In the genomic region with DNA sequence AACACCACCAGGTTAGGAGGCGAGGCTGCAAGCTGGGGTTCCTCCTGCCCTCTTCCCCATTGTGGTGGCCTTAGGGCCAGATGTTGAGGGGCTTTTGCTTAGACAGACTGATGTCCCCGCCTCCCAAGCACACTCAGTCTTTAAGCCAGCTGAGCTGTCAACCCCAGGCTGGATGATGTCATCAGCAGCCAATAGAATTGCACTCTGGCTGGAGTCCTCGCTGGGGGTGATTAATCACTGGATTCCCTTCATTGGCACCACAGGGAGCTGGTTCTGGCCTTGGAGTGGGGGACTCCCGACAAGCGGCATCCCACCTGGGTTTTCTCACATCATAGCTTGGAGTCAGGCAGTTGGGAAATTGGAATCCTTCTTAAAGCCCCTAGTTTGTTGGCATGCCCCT, we compare ENCODE assay signal across 10 mouse cellular contexts. TPM values are rescaled to one million over a fixed set of nuclear protein-coding genes. Genes with fewer than 3 reads are reported as not detected.
DNase-seq lines count a peak whose midpoint lies in the region; ATAC-seq lines count a peak whose summit lies in the region.
"Had no signal": no experiment of that assay in that cellular context is flagged by ENCODE, and none has a peak within 500 bp of the region (broad histone marks: within the 10 kb centered on the region; RNA-seq: fewer than 3 reads in every experiment).

No protein-coding gene starts in this region.

- H3K4me3 ChIP-seq in kidney, embryonic 16.5 days (ENCODE audit: low read length) = no peak overlapping the region
- H3K4me3 ChIP-seq in intestine, embryonic 16.5 days (ENCODE audit: low read length) = no peak overlapping the region
- no peak overlapping the region for H3K4me3 ChIP-seq in midbrain, embryonic 12.5 days

- DNase-seq in kidney, postnatal 36 days = no peak
- peak; percentile 86 for DNase-seq in adrenal gland, adult 2 months
- peak; percentile 64 for DNase-seq in embryo, embryonic 9.5 days (ENCODE audit: extremely low spot score)
- no peak for DNase-seq in thymus, postnatal 36 days
- no peak for DNase-seq in gastrocnemius, postnatal 14 days

- WGBS in kidney, embryonic 16.5 days = 12% methylated on average over 5 of the region's 5 CpGs
- 16% methylated on average over 5 of the region's 5 CpGs for WGBS in intestine, embryonic 16.5 days
- under 1% methylated on average over 5 of the region's 5 CpGs for WGBS in midbrain, embryonic 12.5 days

- no peaks in the 10 kb centered on the region for H3K9me3 ChIP-seq in kidney, embryonic 16.5 days (ENCODE audit: low read length)
- H3K9me3 ChIP-seq in intestine, embryonic 16.5 days (ENCODE audit: control insufficient read depth, low read length) = no peaks in the 10 kb centered on the region
- no peaks in the 10 kb centered on the region for H3K9me3 ChIP-seq in midbrain, embryonic 12.5 days

- ATAC-seq in kidney, embryonic 16.5 days (ENCODE audit: low FRiP score, low TSS enrichment) = peak; percentile 46; the same call in 1 of the 2 replicates
- ATAC-seq in intestine, embryonic 16.5 days = peak; percentile 42; the same call in 1 of the 2 replicates
- ATAC-seq in midbrain, embryonic 12.5 days (ENCODE audit: low FRiP score, low read depth) = peak; percentile 79

- intact Hi-C loops in gastrocnemius, postnatal 14 days (cut with DNase I; ENCODE audit: low total_unique reads) = no loop called here

- H3K9ac ChIP-seq in kidney, embryonic 16.5 days (replicated peaks; ENCODE audit: low read length) = no peak overlapping the region
- H3K9ac ChIP-seq in intestine, embryonic 16.5 days (ENCODE audit: low read depth, low read length) = no peak overlapping the region
- peak overlapping the region; percentile 40; the same call in 1 of the 2 replicates for H3K9ac ChIP-seq in midbrain, embryonic 12.5 days (replicated peaks)

- H3K27me3 ChIP-seq in kidney, embryonic 16.5 days (ENCODE audit: insufficient read depth, low read length) = peaks cover 21% of the 10 kb centered on the region
- peaks cover 3% of the 10 kb centered on the region; the same call in 1 of the 2 replicates for H3K27me3 ChIP-seq in intestine, embryonic 16.5 days (replicated peaks; ENCODE audit: control insufficient read depth, insufficient read depth, low read length)
- H3K27me3 ChIP-seq in midbrain, embryonic 12.5 days = peaks cover 28% of the 10 kb centered on the region

- peaks cover 13% of the 10 kb centered on the region for H3K4me1 ChIP-seq in kidney, embryonic 16.5 days (ENCODE audit: insufficient read depth, low read length)
- H3K4me1 ChIP-seq in intestine, embryonic 16.5 days (ENCODE audit: control insufficient read depth, insufficient read depth, low read length) = peaks cover 16% of the 10 kb centered on the region
- H3K4me1 ChIP-seq in midbrain, embryonic 12.5 days = peaks cover 71% of the 10 kb centered on the region

- no peak overlapping the region for H3K27ac ChIP-seq in kidney, embryonic 16.5 days (ENCODE audit: low read length)
- no peak overlapping the region for H3K27ac ChIP-seq in intestine, embryonic 16.5 days (ENCODE audit: low read length)
- H3K27ac ChIP-seq in midbrain, embryonic 12.5 days (replicated peaks) = peak overlapping the region; percentile 82

- H3K36me3 ChIP-seq in kidney, embryonic 16.5 days (ENCODE audit: insufficient read depth, low read length) = no peaks in the 10 kb centered on the region
- H3K36me3 ChIP-seq in intestine, embryonic 16.5 days (ENCODE audit: control insufficient read depth, insufficient read depth, low read length) = no peaks in the 10 kb centered on the region
- peaks cover 45% of the 10 kb centered on the region for H3K36me3 ChIP-seq in midbrain, embryonic 12.5 days

- H3K4me2 ChIP-seq in kidney, embryonic 16.5 days (replicated peaks; ENCODE audit: low read depth, low read length) = no peak overlapping the region
- H3K4me2 ChIP-seq in intestine, embryonic 16.5 days (ENCODE audit: low read depth, low read length) = no peak overlapping the region
- peak overlapping the region; percentile 27 for H3K4me2 ChIP-seq in midbrain, embryonic 12.5 days (replicated peaks)

RNA-seq across cellular contexts. Expression of gene Dusp8, which starts 6.8 kb away (rescaled TPM):
- 2.4 and 2.5 TPM in 2 replicates for polyA plus RNA-seq in kidney, embryonic 16.5 days (2015; fragmentation: Nextera tagmentation; extraction: Ambion mirVana)
- 10 to 100 TPM; 11.1 to 15.9 TPM for total RNA-seq in adrenal gland, adult 2 months (2021)
- polyA plus RNA-seq in adrenal gland, adult 2 months (2012; rRNA removed) = 10.7 and 13.2 TPM in 2 replicates
- 4.8 and 5.6 TPM in 2 replicates for polyA plus RNA-seq in intestine, embryonic 16.5 days (2015; fragmentation: Nextera tagmentation; extraction: Ambion mirVana)
- 41.5 and 44.3 TPM in 2 replicates for polyA plus RNA-seq in midbrain, embryonic 12.5 days (2016; fragmentation: Nextera tagmentation; extraction: Ambion mirVana)
- 10 to 100 TPM; 16.5 to 24.6 TPM for total RNA-seq in gastrocnemius, postnatal 14 days (2021)

RNA-seq across cellular contexts. Expression of gene Mob2, which starts 28.0 kb away (rescaled TPM):
- 69.1 and 77.2 TPM in 2 replicates for polyA plus RNA-seq in kidney, embryonic 16.5 days (2015; fragmentation: Nextera tagmentation; extraction: Ambion mirVana)
- total RNA-seq in adrenal gland, adult 2 months (2021) = 10 to 100 TPM; 52.3 to 59.3 TPM
- 33.1 and 38.2 TPM in 2 replicates for polyA plus RNA-seq in adrenal gland, adult 2 months (2012; rRNA removed)
- 57.8 and 64.4 TPM in 2 replicates for polyA plus RNA-seq in intestine, embryonic 16.5 days (2015; fragmentation: Nextera tagmentation; extraction: Ambion mirVana)
- 50.6 and 50.9 TPM in 2 replicates for polyA plus RNA-seq in midbrain, embryonic 12.5 days (2016; fragmentation: Nextera tagmentation; extraction: Ambion mirVana)
- total RNA-seq in gastrocnemius, postnatal 14 days (2021) = 10 to 100 TPM; 26.6 to 32.0 TPM

RNA-seq across cellular contexts. Expression of gene Gm45618, which starts 31.6 kb away (rescaled TPM):
- not detected in 2 replicates for polyA plus RNA-seq in kidney, embryonic 16.5 days (2015; fragmentation: Nextera tagmentation; extraction: Ambion mirVana)
- not detected for total RNA-seq in adrenal gland, adult 2 months (2021)
- polyA plus RNA-seq in adrenal gland, adult 2 months (2012; rRNA removed) = not detected in 2 replicates
- polyA plus RNA-seq in intestine, embryonic 16.5 days (2015; fragmentation: Nextera tagmentation; extraction: Ambion mirVana) = not detected in 2 replicates
- polyA plus RNA-seq in midbrain, embryonic 12.5 days (2016; fragmentation: Nextera tagmentation; extraction: Ambion mirVana) = not detected in 2 replicates
- not detected for total RNA-seq in gastrocnemius, postnatal 14 days (2021)
- polyA plus RNA-seq: heart, postnatal 0 days; small intestine, adult 2 months had no signal

RNA-seq across cellular contexts. Expression of gene Gm39115, which starts 46.9 kb away (rescaled TPM):
- polyA plus RNA-seq in kidney, embryonic 16.5 days (2015; fragmentation: Nextera tagmentation; extraction: Ambion mirVana) = not detected in 2 replicates
- not detected for total RNA-seq in adrenal gland, adult 2 months (2021)
- not detected in 2 replicates for polyA plus RNA-seq in adrenal gland, adult 2 months (2012; rRNA removed)
- not detected in 2 replicates for polyA plus RNA-seq in intestine, embryonic 16.5 days (2015; fragmentation: Nextera tagmentation; extraction: Ambion mirVana)
- polyA plus RNA-seq in midbrain, embryonic 12.5 days (2016; fragmentation: Nextera tagmentation; extraction: Ambion mirVana) = not detected in 2 replicates
- not detected for total RNA-seq in gastrocnemius, postnatal 14 days (2021)
- polyA plus RNA-seq: heart, postnatal 0 days; small intestine, adult 2 months had no signal

RNA-seq across cellular contexts. Expression of gene Gm45337, which starts 55.5 kb away (rescaled TPM):
- not detected in 2 replicates for polyA plus RNA-seq in kidney, embryonic 16.5 days (2015; fragmentation: Nextera tagmentation; extraction: Ambion mirVana)
- not detected for total RNA-seq in adrenal gland, adult 2 months (2021)
- polyA plus RNA-seq in adrenal gland, adult 2 months (2012; rRNA removed) = not detected in 2 replicates
- polyA plus RNA-seq in intestine, embryonic 16.5 days (2015; fragmentation: Nextera tagmentation; extraction: Ambion mirVana) = not detected in 2 replicates
- not detected in 2 replicates for polyA plus RNA-seq in midbrain, embryonic 12.5 days (2016; fragmentation: Nextera tagmentation; extraction: Ambion mirVana)
- total RNA-seq in gastrocnemius, postnatal 14 days (2021) = not detected
- polyA plus RNA-seq: heart, postnatal 0 days; small intestine, adult 2 months had no signal

Comparison
In these comparisons a context has a peak if more than half of its experiments do, and no peak if none do; other contexts are left out.
1. DNase-seq: peak in adrenal gland, adult 2 months (single experiment) and embryo, embryonic 9.5 days (single experiment); none in kidney, postnatal 36 days (0 of 2), thymus, postnatal 36 days (0 of 2) and gastrocnemius, postnatal 14 days (single experiment).
2. Peak in every context shown above with its lines, with median percentiles within 50 percentile points of each other: ATAC-seq.